7 mouse cellular contexts compared by ENCODE assay signal in genomic region chr5:104112016-104112415, GRCm38 (mm10). TPM values are rescaled to one million over a fixed set of nuclear protein-coding genes. Genes with fewer than 3 reads are reported as not detected.
A peak's percentile ranks its signal among the peaks of the same experiment; 100 is the strongest.
DNase-seq lines count a peak whose midpoint lies in the region; ATAC-seq lines count a peak whose summit lies in the region.

No protein-coding gene starts in this region.

- no peaks in the 10 kb centered on the region for H3K27me3 ChIP-seq in heart, embryonic 12.5 days (replicated peaks)
- H3K27me3 ChIP-seq in lung, embryonic 15.5 days = no peaks in the 10 kb centered on the region

- no peaks in the 10 kb centered on the region for H3K36me3 ChIP-seq in heart, embryonic 12.5 days
- no peaks in the 10 kb centered on the region for H3K36me3 ChIP-seq in lung, embryonic 15.5 days

- H3K4me2 ChIP-seq in heart, embryonic 12.5 days = peak overlapping the region; percentile 50
- H3K4me2 ChIP-seq in lung, embryonic 15.5 days = peak overlapping the region; percentile 49

- peak; percentile 22 for ATAC-seq in heart, embryonic 12.5 days (ENCODE audit: insufficient number of reproducible peaks, low FRiP score)
- peak; percentile 44; the same call in 1 of the 2 replicates for ATAC-seq in lung, embryonic 15.5 days (ENCODE audit: borderline replicate concordance, extremely low read depth, low FRiP score, low TSS enrichment)
- ATAC-seq in CD4-positive, CD25-positive, alpha-beta regulatory T cell, adult 4 months = no peak

- no peaks in the 10 kb centered on the region for H3K9me3 ChIP-seq in heart, embryonic 12.5 days (replicated peaks)
- H3K9me3 ChIP-seq in lung, embryonic 15.5 days = no peaks in the 10 kb centered on the region

- DNase-seq in urinary bladder, postnatal 14 days (ENCODE audit: low spot score) = peak; percentile 18
- no peak for DNase-seq in urinary bladder, postnatal 4 days (ENCODE audit: low spot score in 2 of 2)
- no peak for DNase-seq in ovary, adult 18-20 months (ENCODE audit: low spot score)
- DNase-seq in thymus, adult 18-20 months = no peak

- WGBS in heart, embryonic 12.5 days = 8% methylated on average over 9 of the region's 9 CpGs
- 6% methylated on average over 9 of the region's 9 CpGs for WGBS in lung, embryonic 15.5 days

- H3K27ac ChIP-seq in heart, embryonic 12.5 days (ENCODE audit: poor library complexity, severe bottlenecking) = peak overlapping the region; percentile 64
- H3K27ac ChIP-seq in lung, embryonic 15.5 days = peak overlapping the region; percentile 92

- H3K4me1 ChIP-seq in heart, embryonic 12.5 days (replicated peaks) = peaks cover 77% of the 10 kb centered on the region
- peaks cover 60% of the 10 kb centered on the region for H3K4me1 ChIP-seq in lung, embryonic 15.5 days

- 0 out of 2 replicates have a peak overlapping the region, but pooled peaks have one; percentile 1 for H3K4me3 ChIP-seq in heart, embryonic 12.5 days
- peak overlapping the region; percentile 41 for H3K4me3 ChIP-seq in lung, embryonic 15.5 days

- H3K9ac ChIP-seq in heart, embryonic 12.5 days = no peak overlapping the region
- H3K9ac ChIP-seq in lung, embryonic 15.5 days = peak overlapping the region; percentile 33

RNA-seq across cellular contexts. Expression of gene Sparcl1, which starts 1.5 kb away (rescaled TPM):
- 21.2 and 25.4 TPM in 2 replicates for polyA plus RNA-seq in heart, embryonic 12.5 days (2016; fragmentation: Nextera tagmentation; extraction: Ambion mirVana)
- 343 and 369 TPM in 2 replicates for polyA plus RNA-seq in lung, embryonic 15.5 days (2015; fragmentation: Nextera tagmentation; extraction: Ambion mirVana)
- polyA plus RNA-seq in CD4-positive, CD25-positive, alpha-beta regulatory T cell, adult 4 months (2017; shearing (Covaris generic)) = not detected

RNA-seq across cellular contexts. Expression of gene Gm17660, which starts 34.6 kb away (rescaled TPM):
- polyA plus RNA-seq in heart, embryonic 12.5 days (2016; fragmentation: Nextera tagmentation; extraction: Ambion mirVana) = not detected in 2 replicates
- polyA plus RNA-seq in lung, embryonic 15.5 days (2015; fragmentation: Nextera tagmentation; extraction: Ambion mirVana) = 0.42 TPM in 1 of 2 replicates, not detected in the other
- polyA plus RNA-seq in CD4-positive, CD25-positive, alpha-beta regulatory T cell, adult 4 months (2017; shearing (Covaris generic)) = not detected

RNA-seq across cellular contexts. Expression of gene Dspp, which starts 58.5 kb away (rescaled TPM):
- polyA plus RNA-seq in heart, embryonic 12.5 days (2016; fragmentation: Nextera tagmentation; extraction: Ambion mirVana) = not detected in 2 replicates
- 0.04 TPM in 1 of 2 replicates, not detected in the other for polyA plus RNA-seq in lung, embryonic 15.5 days (2015; fragmentation: Nextera tagmentation; extraction: Ambion mirVana)
- polyA plus RNA-seq in CD4-positive, CD25-positive, alpha-beta regulatory T cell, adult 4 months (2017; shearing (Covaris generic)) = not detected

Comparison
In these comparisons a context has a peak if more than half of its experiments do, and no peak if none do; other contexts are left out.
1. RNA of gene Sparcl1, which starts 1.5 kb away (polyA plus RNA-seq): 343 to 369 TPM in lung, embryonic 15.5 days and 21.2 to 25.4 TPM in heart, embryonic 12.5 days; not detected in CD4-positive, CD25-positive, alpha-beta regulatory T cell, adult 4 months; every median in the first group is over 10 times any median in the second.